Mouse (Mus musculus): ENCODE data around the gene Micall2.
"Not testable (repeated sequence)": the region's sequence is repeated elsewhere in the genome, so short reads cannot be mapped to it uniquely, and the experiment has no call there.

Micall2 gene

DNA sequence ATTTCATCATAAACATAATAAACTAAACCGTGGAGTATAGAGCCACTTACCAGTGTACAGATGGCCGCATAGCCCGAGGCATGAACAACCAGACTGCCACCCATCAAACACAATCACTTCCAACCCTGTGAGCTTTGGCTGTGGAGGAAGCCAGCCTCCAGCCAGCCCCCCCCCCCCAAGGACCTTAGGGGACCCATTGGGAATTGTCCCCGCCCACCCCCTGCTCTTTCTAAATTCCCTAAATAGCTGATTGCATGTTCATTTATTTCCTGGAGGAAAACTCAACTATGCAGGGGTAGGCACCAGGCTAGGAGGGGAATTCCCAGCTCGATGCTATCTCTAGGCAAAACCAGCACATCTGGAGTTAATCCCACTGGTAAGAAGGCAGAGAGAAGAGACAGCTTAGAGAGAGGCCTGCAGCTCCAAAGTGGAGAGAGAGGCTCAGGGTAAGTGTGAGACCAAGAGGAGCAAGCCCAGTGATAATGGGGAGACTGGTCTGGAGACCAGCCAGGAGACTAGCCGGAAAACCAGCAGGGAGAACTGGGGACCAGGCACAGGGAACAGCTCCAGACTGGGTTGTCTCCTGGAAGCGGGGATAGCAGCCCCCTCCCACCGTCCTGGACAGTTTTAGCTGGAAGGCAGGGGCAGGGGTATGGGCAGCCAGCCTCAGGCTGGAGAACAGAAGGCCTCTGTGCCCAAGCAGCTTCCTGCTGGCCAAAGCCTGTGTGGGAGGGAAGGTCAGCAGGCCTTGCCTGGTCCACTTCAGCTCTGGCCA, 5.2 kb downstream of the Micall2 start:
- peak in 1 of 2 experiments; percentile 55 for DNase-seq (ENCODE audit: inconsistent age in 2 of 2, low spot score in 1 of 2)

DNA sequence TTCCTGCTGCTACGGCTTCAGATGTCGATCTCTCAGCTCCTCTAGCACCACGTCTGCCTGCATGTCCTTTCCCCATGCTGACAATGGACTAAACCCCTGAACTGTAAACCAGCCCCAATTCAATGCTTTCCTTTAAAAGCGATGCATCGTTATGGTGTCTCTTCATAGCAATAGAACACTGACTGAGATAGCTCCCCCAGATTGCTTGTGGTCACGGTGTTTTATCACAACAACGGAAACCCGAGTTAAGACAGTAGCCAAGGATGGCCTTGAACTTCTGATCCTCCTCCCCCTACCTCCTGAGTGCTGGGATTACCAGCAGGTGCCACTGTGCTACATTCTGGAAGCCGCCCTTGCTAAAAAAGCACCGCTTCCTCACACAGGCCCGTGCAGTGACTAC, 8.9 kb downstream of the Micall2 start:
- no peak for DNase-seq (ENCODE audit: inconsistent age in 2 of 2, low spot score in 1 of 2)

DNA sequence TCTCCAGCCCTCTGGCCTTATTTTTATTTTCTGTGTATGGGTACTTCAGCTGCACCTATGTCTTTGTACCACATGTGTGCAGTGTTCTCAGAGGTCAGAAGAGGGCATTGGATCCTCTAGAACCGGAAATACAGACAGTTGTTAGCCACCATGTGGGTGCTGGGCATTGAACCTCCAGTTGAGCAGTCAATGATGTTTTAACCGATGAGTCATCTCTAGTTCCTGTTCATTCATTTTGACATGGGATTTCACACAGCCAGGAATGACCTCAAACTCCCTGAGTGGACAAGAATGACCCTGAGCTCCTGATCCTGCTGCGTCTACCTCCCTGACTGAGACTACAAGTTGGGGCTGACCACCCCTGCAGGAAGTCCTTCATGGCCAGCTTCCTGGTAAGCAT, 9.9 kb downstream of the Micall2 start:
- peak in 1 of 2 experiments; percentile 66 for DNase-seq (ENCODE audit: inconsistent age in 2 of 2, low spot score in 1 of 2)

DNA sequence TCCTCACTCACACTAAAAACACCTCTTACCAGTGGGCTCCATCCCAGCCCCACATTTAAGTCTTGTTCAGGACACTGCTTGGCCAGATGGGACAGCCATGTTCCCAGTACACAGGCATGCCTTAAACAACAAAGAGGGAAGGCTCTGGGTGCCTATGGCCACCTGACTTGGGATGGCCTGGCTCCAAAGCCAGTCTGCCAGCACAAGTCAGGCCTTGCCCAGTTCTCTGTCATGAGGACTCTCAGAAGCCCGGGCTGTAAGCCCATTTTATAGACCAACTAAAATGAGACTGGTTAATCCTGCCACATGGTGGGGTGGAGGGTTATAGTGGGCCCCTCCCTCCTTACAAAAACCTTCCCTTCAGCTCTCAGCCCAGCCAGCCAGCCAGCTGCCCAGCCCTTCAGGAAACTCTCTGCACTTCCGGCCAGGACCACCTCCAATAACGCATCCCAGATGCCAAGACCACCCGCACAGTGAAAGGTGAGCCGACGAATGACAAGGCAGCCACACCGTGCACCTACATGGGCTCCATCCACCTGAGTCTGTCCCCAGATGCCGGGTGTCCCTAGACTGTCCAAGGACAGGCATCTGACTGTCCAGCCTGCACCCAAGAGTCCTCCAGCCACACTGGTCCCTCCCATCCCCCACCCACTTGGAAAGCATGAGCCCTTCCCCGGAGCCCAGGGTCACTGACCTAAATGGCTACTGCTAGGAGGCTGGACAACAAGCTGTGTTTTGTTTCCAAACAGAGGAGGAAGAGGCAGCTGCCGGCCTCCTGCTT, 11.6 kb downstream of the Micall2 start:
- peak; percentile 22 to 61 for DNase-seq (ENCODE audit: inconsistent age in 2 of 2, low spot score in 1 of 2)

DNA sequence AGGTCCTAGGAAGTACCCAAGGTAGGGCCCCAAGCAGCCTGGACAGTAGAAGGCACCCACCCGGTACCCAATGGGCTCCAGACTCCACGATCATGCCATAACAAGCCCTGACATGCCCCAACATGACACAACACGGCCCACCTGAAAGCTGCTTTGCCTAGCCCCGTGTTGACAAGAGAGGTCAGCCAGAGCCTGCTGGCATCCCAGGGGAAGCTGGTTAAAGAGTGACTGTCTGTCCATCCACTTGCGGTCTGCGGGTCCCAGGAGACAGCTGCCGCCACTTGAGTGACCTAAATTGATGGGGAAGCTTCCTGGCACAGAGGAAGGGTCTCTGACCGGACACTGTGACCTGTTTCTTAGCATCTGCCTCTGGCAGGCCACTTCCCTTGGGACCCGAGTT, 13.0 kb downstream of the Micall2 start:
- peak in 1 of 2 experiments; percentile 49 for DNase-seq (ENCODE audit: inconsistent age in 2 of 2, low spot score in 1 of 2)

DNA sequence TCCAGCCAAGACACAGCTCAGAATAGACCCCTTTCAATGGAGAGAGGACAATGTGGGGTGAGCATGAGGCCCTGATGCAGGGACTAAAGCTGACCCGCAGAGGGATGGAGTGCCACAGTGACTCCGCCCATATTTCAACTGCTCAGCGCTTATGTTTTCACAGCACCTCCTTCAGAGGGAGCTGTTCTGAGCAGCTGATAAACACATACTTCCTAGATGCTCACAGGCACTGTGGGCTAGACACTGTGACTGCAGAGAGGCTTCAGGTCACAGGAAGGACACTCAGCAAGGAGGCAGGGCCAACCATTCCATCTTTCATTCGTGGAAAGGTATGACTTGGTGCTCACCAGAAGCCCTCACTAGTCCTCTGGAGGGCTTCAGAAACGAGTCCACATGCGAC, 13.4 kb downstream of the Micall2 start:
- DNase-seq (ENCODE audit: inconsistent age in 2 of 2, low spot score in 1 of 2), result no peak

DNA sequence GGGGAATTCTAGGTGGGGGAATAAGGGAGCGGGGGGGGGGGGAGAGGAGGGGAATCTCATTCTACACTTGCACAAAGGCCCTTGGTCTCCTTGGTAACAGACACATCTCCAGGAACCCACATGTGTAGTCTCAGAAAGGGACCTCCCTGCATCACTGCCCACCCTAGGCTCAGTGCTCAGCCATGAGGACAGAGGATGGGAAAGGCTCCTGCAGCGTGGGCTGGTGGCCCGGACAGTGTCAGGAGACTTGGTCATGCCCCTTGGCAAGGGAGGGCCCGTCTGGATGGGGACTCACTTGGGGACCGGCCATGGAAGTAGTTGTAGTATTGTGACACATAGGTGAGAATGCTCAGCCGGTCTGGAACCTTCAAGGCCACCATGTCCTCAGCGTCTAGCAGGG, 17.2 kb downstream of the Micall2 start:
- DNase-seq (ENCODE audit: inconsistent age in 2 of 2, low spot score in 1 of 2), result no peak

DNA sequence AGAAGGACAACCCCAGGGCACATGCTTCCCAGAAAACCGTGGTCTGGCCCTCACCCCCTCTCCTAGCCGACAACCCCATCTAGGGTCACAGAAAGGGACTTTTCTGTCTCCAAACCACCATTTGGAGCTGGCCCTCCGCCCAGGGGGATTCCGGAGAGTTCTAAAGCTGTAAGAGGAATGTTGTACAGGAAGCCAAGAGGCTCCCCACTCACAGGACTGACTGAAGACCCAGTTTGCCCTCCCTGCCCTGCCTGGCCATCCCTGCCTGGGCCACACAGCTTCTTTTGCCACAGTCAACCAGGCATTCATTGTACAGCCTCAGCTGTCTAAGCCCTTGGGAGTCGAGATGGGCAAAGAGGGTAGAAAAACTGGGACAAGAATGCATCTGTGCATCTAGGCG, 17.6 kb downstream of the Micall2 start:
- peak in 1 of 2 experiments; percentile 48 for DNase-seq (ENCODE audit: inconsistent age in 2 of 2, low spot score in 1 of 2)

DNA sequence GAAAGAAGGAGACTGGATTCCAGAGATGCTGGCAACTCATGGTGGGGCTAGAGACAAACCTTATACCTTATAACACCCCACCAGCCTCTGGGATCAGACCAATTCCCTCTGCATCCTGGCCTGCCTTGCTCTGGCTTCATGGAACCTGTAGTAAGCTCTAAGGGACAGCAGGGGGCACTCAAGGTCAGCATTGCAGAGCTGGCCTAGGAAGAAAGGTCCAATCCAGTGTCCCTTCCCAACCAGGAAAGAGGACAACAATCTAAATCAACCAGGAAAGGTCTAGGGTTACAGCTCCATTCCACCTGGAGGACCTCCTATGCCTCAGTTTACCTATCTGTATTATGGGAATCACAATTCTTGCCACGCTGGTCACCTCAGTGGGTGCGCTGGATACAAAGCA, 18.4 kb downstream of the Micall2 start:
- DNase-seq (ENCODE audit: inconsistent age in 2 of 2, low spot score in 1 of 2), result peak; percentile 68 to 88

DNA sequence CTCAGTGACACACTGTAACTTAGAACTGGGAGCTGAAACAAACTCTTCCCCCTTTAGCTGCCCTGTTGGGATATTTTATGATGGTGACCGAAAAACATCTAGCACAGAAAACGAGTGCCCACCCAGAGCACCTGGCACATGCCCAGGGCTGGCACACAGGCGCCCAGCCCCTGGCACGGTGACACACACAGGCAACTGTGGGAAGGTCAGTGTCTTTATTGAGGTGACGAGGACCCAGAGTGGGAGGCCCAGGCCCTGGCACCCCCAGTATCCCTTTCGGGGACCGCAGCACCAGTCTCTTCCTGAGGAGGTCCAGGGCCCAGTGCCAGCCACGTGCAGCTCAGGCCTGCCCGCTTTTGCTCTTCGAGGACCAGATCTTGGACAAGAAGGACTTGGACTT, 29.6 kb downstream of the Micall2 start:
- DNase-seq (ENCODE audit: inconsistent age in 2 of 2, low spot score in 1 of 2), result no peak

DNA sequence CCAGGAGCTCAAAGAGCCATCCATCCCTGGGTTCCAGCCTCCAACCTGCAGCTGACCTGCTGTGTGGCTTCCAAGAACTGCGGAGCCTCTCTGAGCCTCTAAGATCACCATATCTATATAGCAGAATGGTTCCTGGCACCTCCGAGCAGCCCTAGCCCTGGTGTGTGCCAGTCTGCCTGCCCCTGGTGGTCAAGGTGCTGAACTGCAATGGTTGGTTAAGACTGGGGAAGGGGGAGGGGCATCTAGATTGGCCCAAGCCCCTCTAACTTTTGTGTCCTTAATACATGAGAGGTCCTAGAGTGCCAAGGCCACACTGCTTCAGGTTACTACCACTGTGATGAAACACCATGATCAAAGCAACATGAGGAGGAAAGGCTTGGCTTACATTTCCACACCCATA, 33.2 kb downstream of the Micall2 start:
- peak in 1 of 2 experiments; percentile 45 for DNase-seq (ENCODE audit: inconsistent age in 2 of 2, low spot score in 1 of 2)

DNA sequence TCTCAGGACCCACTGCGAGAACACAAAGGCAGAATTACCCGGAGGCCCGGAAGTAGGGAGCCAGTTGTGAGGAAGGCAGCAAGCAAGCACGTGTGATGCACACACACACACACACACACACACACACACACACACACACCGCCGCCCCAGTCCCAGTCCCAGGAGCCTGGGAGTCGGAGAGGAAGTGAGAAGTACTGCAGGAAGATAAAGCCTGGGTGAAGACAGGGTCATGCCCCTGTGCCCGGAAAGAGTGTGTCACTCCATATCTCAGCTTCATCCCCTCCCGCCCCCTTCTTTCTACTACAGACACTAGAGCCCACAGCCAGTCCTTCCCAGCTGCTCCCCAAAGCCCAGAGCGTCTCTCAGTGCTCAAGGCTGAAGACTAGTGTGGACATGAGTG, 33.9 kb downstream of the Micall2 start:
- peak in 1 of 2 experiments; percentile 27 for DNase-seq (ENCODE audit: inconsistent age in 2 of 2, low spot score in 1 of 2)

DNA sequence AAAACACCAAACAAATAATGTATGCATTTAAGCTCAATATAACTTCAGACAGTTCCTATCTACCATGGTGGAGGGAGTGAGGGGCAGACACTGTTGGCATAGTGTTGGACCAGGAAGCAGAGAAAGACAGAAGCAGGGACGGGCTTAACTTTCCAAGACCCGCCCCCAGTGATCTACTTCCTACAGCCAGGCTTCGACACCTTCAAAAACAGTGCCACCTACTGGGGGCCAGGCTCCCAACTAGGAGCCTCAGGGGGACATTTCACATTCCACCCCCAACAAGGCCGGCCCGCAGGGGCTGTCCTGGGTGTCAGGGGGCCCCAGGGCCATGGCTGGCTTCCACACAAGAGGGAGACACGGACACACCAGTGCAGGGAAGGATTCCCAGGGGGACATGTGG, 39.2 kb downstream of the Micall2 start:
- no peak for DNase-seq (ENCODE audit: inconsistent age in 2 of 2, low spot score in 1 of 2)

DNA sequence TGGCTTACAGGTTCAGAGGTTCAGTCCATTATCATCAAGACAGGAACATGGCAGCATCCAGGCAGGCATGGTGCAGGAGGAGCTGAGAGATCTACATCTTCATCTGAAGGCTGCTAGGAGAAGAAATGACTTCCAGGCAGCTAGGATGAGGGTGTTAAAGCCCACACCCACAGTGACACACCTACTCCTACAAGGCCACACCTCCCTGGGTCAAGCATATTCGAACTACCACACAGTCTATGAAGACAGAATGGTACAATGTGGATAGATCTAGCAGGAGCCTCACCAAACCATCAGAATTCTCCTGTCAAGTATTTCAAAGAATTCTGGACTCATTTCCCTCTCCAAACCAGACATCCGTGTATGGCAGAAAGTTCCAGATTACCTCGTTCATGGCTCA, 40.3 kb downstream of the Micall2 start:
- DNase-seq (ENCODE audit: inconsistent age in 2 of 2, low spot score in 1 of 2), result not testable (repeated sequence)

DNA sequence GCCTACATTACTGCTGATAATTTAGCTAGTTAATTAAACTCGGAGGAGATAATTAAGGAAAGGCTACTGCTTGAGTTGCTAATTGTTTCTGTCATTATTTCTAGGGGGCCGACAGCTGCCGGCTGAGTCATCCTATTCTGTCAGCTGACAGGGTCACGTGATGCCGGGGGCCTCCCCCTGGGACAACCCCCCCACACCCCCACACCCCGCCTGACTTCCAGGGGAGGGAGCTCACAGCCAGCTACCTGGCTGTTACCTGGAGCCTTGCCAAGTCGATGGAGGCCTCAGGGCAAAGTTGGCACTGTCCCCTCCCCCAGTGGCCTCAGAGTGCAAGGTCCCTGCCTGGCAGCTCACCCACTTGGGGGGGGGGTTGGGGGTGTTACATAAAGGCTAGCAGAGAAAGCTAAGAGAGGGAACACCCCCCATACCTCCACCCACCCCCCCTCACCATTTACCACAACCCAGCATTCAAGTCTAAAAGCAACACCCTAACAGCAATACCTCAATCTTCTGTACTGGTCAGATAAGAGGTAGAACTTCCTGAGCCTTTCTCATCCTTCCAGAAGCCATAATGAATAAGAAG, 41.1 kb downstream of the Micall2 start:
- peak; percentile 15 to 34 for DNase-seq (ENCODE audit: inconsistent age in 2 of 2, low spot score in 1 of 2)

DNA sequence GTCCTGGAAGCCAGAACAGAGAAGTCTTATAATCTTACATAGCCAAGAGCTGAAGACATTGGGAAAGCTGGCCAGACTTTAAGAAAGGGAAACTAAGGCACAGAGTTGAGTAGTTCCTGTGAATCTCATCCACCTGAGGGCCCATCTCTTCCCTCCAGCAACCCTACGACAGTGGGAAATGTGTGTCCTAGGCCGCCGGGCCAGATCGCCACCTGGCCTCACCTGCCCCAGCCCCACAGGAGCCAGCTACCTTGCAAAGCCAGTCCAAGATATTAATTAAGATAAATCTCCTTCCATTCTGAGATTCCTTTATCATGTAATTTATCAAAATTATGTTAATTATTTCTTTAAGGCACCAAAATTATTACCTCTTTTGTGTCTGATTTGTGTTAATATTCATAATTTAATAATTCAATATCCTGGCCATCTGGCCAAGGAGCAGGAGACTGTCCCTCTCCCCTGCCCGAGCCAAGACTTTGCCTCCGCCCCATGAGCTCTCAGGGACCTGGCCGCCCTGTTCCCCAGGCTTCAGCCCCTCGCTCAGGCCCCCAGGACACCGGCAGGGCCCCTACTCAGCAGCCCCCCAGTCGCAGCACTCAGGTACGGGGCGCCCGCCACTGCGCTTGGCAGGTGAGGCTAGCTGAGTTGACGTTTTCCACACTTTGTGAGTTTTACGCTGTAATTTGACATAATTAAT, 41.7 kb downstream of the Micall2 start:
- DNase-seq (ENCODE audit: inconsistent age in 2 of 2, low spot score in 1 of 2), result no peak

DNA sequence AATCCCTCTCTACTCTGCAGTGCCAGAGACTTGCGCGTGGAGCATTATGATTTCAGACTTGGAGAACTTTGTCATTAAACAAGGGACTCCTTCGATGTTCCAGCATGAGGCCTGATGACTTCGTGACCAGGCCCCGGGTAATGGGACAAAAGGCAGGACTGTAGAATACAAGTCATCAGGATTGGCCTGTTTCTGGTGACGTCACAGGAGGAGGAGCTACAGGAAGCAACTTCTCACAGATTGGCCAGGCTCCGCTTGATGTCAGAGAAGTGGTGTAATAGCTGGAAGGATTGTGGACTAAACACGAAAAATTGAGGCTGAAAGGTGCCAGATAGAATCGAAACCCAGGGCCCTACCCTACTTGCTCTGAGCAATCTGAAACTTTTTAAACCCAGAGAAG, 45.3 kb downstream of the Micall2 start:
- no peak for DNase-seq (ENCODE audit: inconsistent age in 2 of 2, low spot score in 1 of 2)

DNA sequence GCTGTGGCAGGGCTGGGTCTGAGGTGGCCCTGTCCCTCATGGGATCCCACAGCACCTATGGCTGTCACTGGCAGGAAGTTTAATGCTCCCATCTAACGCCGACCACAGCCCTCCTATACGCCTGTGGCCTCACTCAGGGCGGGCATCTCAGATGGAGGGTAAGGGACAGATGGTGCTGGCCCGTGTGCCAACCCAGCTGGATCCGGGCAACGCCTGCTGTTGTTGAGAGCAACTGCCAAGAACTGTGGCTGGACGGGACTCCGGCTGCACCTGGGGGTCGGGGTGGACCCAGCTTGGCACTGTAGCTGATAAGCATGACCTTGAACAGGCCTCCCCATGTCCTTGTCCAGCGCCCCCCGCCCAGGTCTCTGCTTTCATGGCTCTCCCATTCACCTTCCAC, 47.8 kb downstream of the Micall2 start:
- DNase-seq (ENCODE audit: inconsistent age in 2 of 2, low spot score in 1 of 2), result no peak

DNA sequence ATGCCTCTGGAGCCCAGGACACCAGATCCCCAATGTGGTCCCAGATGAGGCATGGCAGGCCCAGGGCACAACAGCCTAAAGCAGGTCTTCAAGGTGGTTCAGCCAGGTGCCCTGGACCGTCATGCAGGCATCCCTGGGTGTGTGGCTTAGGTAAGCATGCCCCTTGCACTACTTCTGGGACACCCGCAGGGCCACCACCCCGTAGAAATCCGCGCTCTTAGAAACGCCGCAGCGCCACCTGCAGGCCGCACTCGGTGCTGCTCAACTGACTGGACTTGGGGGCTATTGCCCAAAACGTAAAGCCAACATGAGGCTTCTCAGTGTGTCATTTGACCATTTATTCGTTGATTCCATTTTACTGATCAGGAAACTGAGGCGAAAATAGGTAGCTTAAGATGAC, 48.5 kb downstream of the Micall2 start:
- peak; percentile 20 to 55 for DNase-seq (ENCODE audit: inconsistent age in 2 of 2, low spot score in 1 of 2)

DNA sequence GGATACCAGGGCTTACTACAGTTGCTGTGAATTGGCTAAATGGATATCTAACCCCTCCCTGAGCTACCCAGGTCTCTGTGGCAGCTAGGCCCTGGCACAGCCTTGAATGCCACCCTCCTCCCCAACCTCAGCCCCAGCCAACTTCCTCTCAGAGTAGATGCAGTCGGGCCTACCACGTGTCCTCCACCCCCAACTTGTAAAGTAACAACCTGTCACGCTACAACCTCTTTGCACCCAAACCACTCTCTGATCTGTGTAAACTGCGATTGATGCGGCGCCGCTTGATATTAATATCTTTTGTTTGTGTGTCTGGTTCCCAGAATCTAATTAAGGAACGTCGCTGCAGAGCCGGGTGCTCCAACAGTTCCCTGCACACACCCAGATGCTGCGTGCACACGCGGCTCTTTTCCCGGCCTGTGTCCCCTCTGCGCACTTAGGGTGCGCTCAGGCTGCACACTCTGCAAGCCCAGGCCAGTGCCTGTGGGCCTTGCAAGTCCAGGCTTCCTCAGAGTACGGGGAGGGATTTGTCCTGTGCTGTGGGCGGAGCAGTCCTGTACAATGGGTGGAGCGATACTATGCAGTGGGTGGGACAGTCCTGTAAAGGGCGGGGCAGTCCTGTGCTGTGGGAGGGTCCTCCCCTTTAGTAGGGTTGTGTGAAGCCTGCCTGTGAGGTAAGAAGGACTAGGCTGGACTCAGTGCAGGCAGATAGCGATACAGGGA, 49.4 kb downstream of the Micall2 start:
- no peak for DNase-seq (ENCODE audit: inconsistent age in 2 of 2, low spot score in 1 of 2)

DNA sequence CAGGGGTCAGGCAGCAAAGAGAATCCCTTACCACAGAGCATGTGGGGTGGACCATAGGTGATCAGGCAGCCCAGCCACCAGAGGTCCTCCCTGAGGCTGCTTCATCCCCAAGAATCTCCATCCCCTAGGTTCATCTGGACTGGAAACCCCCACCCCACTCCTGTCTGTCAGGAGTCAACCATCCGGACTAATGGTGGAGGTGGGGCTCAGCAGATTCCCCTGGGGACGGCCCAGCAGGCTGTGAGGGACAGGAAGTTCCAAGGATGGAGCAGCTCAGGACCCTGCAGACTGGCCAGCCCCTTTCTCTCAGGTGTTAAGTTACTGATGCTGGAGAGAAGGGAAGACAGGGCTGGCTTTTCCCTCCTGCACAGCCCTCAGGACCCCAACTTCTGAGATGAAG, 52.9 kb downstream of the Micall2 start:
- DNase-seq (ENCODE audit: inconsistent age in 2 of 2, low spot score in 1 of 2), result no peak
